Mouse (Mus musculus): ENCODE data around the gene Fibcd1.

Gene Fibcd1

DNA sequence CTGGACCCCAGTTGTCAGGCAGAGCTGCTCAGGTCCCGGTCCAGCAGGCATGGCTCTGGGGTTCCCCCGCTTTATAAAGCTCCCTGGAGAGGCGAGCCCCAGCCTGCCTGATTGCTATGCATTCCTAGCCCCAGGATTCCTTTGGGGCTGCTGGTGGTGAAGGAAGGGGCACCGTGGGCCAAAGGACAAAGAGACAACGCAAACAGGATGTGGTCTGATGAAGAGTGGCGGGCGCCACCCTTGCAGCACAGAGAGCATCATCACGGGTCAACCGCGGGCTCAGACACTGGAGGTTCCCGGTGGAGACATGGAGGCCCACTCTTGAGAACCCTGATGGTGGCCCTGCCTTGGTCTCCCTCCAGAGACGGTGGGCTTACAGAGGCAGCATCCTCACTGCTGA is 35.4 kb downstream of the Fibcd1 start, which contains the start of gene Qrfp:
Gene Qrfp (minus strand): TSS at position 137 of the 400 bp plus-strand sequence.
- DNase-seq (ENCODE audit: low read depth), result peak; percentile 51

- peak; percentile 9 for DNase-seq (ENCODE audit: low read depth)
These were observed 36.5 kb downstream of the Fibcd1 start for GRCm38 (mm10) chr2:31809358-31809740.

GRCm38 (mm10) chr2:31808410-31809357 is 37.1 kb downstream of the Fibcd1 start:
- no peak for DNase-seq (ENCODE audit: low read depth)

DNA sequence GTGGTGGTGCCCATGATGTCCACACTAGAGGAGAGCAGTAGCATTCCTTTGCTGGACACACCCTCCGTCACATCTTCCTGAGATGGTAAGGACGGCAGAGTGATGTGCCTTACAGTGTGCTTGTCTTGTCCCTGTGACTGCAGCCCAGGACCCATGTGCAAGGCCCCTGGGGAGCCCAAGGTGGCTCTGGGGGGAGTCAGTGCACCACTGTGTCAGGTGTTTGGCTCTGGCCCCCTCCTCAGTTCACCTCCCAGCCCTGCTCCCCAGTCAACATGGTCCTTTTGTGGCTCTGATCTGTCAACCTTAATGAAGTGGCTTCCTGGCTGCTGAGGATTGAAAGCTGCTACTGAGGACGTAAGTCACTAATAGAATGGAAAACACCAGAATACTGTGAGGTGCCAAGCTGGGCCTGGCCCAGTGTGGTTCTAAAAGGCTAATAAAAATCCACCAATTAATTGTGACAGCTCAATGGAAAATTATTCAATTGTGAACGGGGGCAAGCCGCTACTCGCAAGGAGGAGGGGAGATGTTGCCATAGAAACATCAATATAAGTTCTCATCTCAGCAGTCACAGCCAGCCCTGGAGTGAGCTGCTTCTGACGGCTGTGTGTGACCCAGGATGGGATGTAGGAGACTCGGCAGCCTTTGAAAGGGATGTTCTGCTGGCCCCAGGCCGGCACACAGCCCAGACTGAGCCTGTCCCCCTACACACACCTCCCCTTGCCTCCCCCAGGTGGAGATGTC is 39.0 kb downstream of the Fibcd1 start:
- no peak for DNase-seq (ENCODE audit: low read depth)

DNA sequence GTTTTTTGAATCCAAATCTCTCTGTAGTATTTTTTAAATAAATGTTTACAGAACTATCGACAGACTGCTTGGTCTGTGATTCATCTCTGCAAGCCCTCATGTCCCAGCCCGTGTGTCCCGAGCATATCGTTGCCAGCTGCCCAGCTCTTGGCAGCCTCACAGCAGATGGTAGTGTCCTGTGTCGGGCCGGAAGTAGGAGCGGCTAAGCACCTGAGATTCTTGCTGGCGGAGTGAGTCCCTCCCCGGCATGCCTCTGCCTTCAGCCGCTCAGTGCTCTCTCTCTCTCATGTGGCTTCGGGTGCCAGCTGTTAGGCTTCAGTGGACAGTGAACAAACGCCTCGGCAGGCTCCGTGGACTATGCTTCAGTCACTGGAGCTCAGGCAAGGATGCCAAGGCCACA is 42.3 kb downstream of the Fibcd1 start:
- DNase-seq (ENCODE audit: low read depth), result no peak

- no peak for DNase-seq (ENCODE audit: low read depth)
These were observed 43.0 kb downstream of the Fibcd1 start for GRCm38 (mm10) chr2:31802811-31803210.

DNA sequence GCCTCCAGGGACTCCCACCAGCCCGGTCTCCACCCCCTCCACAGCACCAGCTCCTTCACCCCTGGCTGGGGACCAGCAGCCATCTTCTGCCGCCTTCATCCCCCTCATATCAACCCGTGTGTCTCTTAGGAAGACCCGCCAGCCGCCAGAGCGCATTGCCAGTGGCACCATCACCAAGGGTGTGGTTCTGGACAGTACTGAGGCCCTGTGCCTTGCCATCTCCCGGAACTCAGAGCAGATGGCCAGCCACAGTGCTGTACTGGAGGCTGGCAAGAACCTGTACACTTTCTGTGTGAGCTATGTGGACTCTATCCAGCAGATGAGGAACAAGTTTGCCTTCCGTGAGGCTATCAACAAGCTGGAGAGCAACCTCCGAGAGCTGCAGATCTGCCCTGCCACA is 44.4 kb downstream of the Fibcd1 start:
- DNase-seq (ENCODE audit: low read depth), result no peak

DNA sequence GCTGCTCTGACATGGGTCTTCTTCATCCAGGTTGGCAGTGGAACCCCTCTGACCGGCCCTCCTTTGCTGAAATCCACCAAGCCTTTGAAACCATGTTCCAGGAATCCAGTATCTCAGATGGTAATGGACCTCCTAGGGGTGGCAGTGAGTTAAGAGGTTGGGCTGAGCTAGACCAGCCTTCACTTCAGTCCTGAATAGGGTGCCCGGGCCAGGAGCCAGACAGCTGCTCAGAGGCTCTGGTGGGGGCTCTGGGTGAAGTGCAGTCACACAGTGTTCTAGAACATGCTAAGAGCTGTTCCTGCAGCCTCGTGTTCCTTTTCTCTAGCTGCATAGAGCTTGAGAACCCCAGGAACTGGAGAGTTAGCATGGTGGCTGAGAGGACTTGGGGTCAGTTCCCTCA is 48.9 kb downstream of the Fibcd1 start:
- DNase-seq (ENCODE audit: low read depth), result no peak

- DNase-seq (ENCODE audit: low read depth), result no peak
These were observed 53.2 kb downstream of the Fibcd1 start for GRCm38 (mm10) chr2:31792611-31793010.

DNA sequence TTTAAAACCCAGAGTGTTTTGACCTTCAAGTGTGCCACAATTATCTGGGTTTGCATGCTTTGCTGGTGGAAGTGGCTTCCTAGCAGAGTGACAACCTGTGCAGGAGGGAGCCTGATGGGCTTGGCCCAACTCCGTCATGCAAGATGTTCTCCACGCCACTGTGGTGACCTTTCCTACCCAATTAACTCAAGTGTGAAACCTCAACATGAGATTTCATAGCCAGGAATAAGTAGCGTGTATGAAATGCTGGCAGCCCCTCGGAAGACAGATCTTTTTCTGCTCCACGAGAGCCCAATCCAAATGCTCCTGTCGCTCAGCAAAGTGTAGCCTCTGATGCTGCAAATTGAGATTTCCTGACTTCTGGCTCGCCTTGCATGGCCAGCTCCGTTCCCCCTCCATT is 54.5 kb downstream of the Fibcd1 start:
- DNase-seq (ENCODE audit: low read depth), result no peak

DNA sequence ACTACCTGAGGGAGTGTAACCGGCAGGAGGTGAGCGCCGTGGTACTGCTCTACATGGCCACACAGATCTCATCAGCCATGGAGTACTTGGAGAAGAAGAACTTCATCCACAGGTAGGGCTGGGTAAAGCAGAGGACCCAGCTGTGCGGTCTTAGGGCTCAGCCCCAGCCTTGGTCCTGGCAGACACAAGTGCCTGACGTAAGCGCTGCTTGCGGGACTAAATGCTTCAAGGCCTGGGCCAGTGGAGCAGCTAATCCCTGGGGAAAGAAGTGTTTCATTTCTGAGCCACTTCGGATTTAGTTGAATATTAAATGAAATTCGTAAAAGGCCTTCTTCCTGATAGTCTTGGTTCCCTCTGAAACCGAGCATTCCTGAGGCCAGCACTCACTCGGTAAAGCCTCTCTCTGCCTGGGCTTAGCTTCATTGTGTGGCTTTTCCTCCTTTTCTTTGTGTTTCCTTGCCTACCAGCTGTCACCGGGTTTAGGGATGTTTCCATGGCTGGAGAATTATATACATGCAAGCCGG is 55.0 kb downstream of the Fibcd1 start:
- no peak for DNase-seq (ENCODE audit: low read depth)

DNA sequence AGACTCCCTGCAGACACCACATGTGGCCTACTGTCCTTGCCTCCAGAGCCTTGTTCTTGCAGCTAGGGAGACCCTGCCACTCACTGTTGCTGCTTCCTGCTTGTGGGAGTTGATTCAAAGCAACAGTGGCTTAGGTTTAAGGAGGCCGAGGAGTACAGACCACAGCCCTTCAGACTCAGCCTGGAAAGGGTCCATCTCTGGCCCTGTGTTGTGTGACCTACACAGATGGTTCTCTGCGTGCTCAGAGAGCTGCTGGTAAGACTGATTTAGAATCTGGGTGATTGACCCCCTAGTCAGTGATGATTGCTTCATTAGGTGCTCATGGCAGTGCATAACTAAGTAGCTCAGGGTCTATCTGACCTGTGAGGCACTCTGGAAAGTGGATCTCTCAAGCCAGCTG is 56.6 kb downstream of the Fibcd1 start:
- DNase-seq (ENCODE audit: low read depth), result no peak

DNA sequence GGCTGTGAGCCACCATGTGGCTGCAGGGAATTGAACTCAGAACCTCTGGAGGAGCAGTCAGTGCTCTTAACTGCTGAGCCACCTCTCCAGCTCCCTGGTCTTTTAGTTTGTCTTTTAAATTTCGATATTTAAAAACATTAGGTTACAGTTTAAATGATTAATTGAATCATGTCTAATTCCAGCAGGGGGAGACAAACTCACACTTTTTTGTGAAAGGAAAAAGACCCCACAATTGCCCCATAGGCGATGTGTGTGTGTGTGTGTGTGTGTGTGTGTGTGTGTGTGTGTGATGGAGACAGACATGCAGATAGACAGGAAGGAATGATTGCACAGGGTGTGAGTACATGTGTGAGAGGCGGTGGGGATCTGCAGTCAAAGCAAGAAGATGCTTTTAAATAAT is 57.6 kb downstream of the Fibcd1 start:
- no peak for DNase-seq (ENCODE audit: low read depth)

DNA sequence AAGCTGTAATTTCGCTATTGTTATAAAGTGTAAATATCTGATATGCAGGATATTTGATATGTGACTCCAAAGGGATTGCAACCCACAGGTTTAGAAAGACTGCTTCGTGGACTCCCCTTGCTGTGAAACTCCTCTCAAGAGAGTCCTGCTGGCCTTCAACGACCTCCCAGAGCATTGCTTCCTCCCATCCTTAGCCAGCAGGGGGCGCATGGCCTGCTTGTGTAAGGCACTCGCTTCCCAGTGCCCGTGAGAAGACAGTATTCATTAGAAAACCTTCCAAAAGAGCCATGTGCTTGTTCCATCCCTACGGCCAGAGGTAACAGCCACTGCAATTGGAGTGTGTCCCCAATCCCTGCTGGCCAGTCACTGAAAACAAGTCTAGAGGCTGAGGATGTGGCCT is 58.8 kb downstream of the Fibcd1 start:
- DNase-seq (ENCODE audit: low read depth), result peak; percentile 84

GRCm38 (mm10) chr2:31785074-31785473 is 60.7 kb downstream of the Fibcd1 start:
- DNase-seq (ENCODE audit: low read depth), result peak; percentile 83

DNA sequence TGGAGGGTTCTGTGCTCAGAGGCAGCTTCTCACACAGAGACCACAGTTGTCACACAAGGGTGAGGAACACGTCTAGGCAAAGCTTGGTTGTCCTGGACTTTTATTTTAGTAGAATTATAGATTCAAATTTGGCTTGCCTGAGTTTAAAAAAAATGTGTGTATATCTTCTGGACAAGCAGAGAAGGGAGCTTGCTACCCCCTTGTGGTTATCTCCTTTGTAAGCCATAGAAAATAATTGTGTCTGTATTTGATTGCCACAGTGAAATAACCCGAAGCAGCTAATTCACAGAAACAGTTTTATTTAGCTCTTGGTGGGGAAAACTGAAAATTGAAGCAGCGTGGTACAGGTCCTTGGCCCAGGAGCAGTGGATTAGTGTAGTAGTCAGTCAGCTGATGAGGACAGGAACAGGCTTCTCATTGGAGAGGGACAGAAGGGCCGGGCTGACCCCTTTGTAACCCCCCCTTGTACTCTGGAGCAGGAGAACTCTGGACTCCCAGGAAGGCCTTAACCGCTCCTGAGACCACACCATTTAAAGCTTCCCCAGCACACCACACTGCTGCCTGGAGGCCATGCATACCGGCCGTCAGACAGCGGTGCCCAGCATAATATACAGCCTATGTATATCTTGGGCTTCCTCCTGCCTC is 62.7 kb downstream of the Fibcd1 start:
- no peak for DNase-seq (ENCODE audit: low read depth)

DNA sequence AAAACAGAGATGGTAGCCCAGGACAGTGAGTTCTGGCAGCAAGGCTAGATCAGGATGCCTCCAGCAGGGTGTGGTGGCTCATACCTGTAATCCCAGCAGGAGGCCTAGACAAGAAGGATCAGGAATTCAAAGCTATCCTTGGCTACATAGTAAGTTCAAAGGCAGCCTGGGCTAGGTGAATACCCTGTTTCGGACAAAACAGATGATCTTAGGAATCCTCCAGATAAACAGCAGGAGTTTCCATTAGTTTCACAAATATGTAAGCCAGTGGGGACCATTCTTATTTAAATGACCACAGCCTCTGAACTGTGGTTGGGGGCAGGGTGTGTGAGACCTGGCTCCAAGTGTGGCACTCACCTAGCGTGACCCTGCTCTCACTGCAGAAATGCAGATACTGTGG is 66.5 kb downstream of the Fibcd1 start:
- no peak for DNase-seq (ENCODE audit: low read depth)

DNA sequence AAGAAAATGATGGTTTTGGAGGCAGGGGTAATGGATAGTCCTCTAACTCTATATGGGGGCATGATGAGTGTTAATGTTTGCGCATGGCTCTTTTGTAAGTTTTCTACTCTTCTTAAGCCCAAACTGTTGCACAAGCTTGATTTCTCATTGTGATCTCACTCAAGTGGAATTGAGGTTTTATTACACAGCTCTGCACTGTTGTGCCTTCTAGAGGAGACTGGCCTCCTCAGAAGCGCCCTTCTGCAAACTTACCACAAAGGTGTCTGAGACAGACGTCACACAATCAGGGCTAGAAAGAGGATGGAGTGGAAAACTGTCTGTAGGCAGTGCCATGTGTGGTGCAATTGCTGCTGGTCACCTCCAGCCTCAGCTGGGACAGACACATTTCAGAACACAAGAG is 69.3 kb downstream of the Fibcd1 start:
- no peak for DNase-seq (ENCODE audit: low read depth)

- DNase-seq (ENCODE audit: low read depth), result peak; percentile 37
These were observed 74.9 kb downstream of the Fibcd1 start for GRCm38 (mm10) chr2:31770781-31771441.

- no peak for DNase-seq (ENCODE audit: low read depth)
These were observed 76.1 kb downstream of the Fibcd1 start for GRCm38 (mm10) chr2:31769631-31770111.

- DNase-seq (ENCODE audit: low read depth), result no peak
These were observed 76.7 kb downstream of the Fibcd1 start for GRCm38 (mm10) chr2:31769115-31769514.

GRCm38 (mm10) chr2:31767815-31768214 is 78.0 kb downstream of the Fibcd1 start:
- DNase-seq (ENCODE audit: low read depth), result no peak

All from induced T-regulatory cell, adult 2 months (primary cell).